Mouse (Mus musculus) c-Kit-negative CD71-positive TER-119-positive erythroid progenitor cells, embryonic 14.5 days (primary cell): ENCODE measurements around the gene Rasa3.

Source experiments
- DNase-seq: peaks from one replicate; pipeline ENCODE4 v3.0.0-alpha.2; 2013; ENCODE audit warnings: low read depth, low spot score

Gene Rasa3

DNA sequence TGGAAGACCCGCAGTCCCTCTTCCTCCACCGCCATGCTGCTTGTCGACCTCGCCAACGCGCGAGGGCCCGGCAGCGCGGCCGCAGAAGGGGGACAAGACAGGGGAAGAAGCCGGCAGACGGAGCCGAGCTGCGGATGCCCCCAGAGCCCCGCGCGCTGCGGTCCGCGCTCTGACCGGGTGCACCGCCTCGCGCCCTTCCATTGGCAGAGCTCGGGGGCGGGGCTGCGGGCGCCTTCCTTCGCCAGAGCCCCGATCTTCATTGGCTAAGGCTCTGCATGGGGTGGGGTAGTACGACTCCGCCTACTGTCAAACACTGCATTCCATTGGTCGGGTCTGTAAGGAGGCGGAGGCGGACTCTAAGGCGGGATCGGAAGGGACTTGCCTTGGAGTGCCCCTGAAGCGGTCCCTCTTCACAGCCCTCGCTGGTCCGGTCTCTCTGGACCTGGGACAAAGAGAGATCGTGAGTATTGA is at the start of gene Rasa3:
Gene Rasa3, minus strand, starts transcription at position 191 of the 471 bp plus-strand sequence.
- peak; percentile 85 for DNase-seq

DNA sequence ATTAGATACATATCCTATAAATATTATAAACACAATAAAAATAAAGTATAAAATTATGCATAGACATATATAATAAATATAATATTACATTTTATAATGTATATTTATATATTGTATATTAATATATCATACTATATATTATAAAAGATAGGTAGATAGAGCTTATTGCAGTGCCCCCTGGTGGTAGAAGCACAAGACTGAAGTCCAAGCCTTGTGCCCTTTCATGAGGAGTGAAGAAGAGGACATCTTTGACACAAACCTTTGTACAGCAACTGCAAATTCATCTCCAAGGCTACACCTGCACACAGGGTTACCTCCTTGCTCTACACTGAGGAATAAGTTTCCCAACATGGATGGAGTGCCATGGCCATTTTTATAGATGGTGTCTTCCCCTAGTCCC is 48.3 kb upstream of the Rasa3 start:
- peak; percentile 19 for DNase-seq

DNA sequence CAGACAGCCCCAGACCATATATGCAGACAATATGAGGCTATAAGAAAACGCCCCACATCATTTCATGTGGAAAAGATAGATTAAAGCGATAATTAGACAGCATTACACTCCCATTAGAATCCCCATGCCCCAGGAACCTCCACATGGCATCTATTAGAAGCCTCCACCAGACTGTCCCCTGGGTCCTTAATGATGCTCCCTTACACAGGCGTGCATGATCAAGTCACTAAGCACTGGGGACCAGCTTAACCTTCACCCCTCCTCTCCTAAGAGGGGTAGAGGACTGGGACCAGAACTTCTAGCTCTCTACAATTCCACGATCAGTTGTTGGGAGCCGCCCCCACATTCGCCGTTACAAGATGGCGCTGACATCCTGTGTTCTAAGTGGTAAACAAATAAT is 41.6 kb upstream of the Rasa3 start:
- no peak for DNase-seq

DNA sequence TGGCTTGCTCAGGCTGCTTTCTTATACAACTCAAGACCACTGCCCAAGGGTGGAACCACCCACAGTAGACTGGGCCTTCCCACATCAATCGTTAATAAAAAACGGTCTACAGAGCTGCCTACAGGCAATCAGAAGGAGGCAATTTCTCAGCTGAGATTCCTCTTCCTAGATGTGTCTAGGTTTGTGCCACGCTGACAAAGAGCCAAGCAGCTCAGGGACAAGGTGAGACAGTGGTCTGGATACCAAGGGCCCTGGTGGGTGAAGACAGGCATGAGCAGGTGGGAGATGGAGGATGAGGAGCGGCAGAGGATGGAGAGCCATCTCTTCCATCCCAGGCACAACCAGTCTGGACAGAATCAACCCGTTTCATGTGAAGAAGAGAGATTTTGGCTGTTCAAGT is 31.1 kb upstream of the Rasa3 start:
- no peak for DNase-seq

DNA sequence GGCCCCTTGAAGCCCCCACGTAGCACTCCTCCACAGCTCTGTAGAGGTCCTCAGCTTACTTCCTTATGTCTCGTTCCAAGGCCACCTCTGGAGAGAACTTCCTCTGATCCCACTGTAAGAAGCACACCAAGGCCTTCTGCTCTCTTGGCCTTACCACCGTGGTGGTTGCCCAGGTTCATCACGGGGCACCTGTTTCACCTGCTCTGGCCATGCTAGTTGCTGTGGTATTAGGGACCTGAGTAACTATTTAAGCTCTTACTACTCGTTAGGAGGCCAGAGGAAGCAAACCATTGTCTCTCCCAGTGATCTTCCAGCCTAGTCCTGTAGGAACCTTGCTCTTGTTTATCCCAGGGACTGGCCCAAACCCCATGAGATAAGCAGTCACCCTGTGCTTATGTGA is 29.5 kb upstream of the Rasa3 start:
- DNase-seq, result no peak

DNA sequence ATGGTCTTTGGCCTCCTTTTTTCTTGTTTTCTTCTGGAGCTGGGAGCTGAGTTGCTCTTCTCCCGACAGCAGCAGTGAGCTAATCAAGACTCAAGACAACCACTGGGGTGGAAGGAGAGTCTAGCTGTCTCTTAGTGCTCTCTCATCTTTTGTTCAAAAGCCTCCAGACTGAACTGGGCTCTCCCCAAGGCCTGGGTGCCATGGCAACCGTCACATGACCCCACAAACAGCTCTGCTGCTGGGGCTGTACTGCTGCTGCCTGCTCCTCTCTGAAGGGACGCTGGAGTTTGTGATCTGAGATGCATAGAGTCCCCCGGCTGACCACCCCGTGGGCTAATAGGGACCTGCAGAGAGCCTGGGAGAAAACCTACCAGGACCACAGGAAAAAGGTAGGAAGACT is 28.3 kb upstream of the Rasa3 start, which contains the start of gene Cfap97d2:
Gene Cfap97d2, plus strand, starts transcription at position 222 of the 400 bp plus-strand sequence.
- no peak for DNase-seq

DNA sequence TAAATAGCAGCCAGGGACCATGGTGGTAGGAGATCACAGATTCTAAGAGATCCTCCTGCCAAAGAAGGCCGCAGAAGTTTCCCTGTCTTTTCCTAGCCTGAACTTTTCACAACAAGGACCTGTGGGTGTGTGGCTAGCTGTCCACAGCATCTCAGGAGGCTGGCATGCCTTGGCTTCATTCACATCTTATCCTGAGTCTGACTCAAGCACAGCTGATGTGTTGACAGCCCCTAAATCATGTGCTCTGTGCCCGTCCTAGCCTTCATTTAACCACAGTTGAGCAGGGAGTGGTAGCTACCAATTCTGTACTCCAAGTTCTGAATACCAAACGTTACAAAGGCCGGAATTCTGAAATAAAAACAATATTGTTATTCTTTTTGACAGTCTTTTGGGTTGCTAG is 26.9 kb upstream of the Rasa3 start:
- DNase-seq, result no peak

DNA sequence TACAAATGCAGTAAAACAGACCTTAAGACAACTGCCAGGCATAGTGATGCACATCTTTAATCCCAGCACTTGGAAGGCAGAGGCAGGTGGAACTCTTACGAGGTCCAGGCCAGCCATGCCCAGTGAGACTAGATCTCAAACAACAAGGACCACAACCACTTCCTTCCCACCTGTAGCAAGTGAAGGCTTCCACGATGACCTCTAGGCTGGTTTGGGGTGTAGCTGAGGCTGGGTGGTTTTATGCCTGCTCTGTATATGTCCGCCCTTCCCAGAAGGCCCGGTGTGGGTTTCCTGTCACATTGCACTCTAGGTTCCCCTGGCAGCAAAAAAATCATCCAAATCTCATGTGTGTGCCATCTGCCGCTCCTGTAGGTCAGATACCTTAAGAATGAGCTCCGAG is 26.4 kb upstream of the Rasa3 start:
- DNase-seq, result no peak

DNA sequence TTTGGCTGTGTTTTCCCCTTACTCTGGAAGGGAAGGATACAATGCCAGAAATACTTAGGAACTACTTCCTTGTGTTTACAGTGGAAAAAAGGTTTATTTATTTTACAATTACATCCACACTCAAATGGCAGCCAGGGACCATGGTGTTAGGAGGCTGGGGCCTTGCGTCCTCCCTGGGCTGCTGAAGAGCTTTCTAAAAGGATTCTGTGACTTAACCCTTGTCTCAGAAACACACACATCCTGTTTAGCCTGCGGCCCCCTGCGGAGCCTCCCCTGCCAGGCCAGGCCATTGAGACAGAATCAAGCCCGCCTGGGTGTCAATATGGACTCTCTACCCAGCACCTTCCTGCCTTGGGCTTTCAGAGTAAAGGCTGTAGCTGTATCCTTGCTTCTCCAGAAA is 25.4 kb upstream of the Rasa3 start:
- DNase-seq, result no peak

DNA sequence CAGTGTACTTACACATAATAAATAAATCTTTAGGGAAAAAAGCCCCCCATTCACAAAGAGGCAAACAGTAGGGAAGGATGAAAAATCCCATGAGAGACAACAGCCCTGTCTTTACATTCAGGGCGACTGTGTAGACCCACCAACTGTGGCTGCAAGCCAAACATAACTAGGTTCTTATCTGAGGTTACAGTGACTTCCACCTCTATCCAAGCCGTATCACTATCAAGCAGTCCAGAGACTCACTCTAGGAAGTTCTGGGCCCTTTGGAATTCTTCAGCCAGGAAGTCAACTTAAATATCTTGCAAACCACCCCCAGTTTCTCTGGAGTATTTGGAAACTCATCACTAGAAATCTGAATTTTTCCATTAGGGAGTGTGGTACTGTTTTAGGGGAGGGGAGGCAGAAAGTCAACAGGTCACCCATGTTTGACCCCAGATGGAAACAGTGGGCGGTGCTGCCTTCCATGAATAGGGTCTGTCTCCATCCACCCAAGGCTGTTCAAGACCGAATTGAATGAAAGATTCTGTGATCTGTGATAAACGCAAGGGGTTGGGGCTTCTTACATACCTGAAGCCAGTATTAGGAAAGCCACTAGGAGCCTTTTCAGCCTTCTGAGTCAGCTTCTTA is 22.0 kb upstream of the Rasa3 start:
- no peak for DNase-seq

DNA sequence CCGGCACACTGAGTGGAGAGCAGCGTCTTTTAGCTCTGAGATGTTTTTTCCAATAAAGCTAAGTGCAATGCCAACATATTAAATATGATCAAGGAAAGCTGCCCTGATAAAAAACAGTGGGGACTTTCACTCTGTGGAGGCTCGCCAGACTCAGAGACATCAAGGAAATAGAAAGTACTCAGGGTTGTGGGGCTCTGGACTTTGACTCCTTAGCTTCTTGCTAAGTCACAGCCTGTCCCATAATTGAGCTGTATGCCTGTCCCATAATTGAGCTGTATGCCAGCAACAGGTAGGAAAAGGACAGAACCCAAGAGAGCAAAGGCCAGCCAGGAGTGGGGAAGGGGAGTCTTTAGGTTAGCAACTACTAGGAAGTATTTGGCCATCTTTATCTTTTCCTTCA is 20.9 kb upstream of the Rasa3 start:
- DNase-seq, result no peak

DNA sequence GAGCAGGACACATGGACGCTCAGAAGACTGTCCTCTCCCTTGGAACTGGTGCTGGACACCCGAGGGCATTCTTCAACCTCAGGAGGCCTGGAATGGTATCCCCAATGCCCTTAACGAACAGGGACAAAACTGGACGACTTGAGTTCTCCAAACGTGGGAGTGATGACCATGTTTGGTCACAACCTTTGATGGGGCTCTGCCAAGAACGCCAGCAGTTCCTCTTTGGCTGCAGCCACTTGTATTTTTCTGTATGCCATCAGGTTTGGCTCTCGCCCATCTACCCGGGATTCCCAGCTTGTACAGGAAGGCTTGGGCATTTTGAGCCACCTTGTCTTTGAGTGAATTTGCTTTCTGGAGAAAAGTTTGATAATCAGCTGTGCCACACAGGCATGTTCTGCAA is 20.3 kb upstream of the Rasa3 start:
- no peak for DNase-seq

DNA sequence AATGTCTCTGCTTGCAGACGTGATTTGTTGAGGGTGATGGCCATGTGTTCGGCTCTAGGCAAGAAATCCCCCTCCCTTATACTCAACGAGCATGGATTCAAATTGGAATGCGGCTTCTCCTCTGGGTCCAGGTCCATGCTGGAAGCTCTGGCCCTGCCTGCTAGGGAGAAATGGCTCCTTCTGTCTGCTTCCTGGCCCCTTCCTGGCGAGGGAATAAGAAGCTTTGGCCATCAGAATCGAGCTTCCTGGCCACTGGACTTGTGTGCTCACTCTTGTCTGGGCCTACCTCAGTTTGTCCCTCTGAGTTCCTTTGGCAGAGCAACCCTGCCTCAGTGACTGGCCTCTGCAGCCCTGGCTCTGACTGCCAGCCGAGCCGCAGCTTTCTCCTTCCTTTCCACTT is 19.8 kb upstream of the Rasa3 start:
- DNase-seq, result no peak

DNA sequence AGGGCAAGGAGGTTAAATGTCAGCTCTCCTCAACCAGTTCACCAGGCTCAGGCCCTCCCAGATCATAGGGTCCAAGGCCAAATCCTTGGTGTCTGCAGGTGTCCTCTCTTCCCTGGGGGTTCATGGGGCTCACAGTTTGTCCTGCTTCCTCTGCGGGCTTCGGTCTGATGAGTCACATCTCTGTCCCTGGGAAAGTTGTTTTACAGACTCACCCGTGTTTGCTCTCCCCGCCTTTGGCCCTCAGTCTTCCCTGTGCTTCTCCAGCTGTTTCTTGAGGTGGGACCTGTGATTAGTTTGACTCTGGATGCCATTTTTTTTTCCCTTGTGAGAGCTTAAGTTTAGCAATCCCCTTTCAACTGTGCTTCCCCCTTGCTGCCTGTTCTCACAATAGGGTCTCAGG is 18.8 kb upstream of the Rasa3 start:
- no peak for DNase-seq

DNA sequence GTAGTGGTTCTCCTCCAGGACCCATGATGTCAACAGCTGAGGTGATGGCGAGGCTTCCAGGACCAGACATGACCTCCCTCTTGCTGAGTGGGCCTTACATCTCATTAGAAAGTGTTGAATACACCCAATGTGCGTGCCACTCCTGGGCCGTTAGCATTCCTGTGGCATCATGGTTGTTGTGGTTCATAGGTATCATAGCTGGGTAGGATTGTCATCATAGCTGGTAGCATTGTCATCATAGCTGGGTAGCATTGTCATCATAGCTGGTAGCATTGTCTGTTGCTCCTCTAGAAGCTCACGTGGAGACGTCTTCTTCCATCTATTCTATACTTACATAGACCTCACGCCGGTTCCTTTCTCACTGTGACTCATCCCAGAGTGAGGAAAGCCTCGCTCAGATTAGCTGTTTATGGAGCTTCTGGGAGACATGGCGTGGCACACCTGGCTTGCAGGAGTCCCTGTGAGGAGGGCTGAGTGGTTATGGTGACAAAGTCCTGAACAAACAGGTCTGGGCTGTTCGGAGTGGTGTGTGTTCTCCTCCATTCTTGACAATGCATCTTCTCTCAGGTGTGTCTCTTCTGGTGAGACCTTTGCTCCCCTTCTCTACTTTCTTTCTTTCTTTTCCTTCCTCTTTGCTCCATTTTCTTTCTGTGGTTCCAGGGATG is 17.9 kb upstream of the Rasa3 start:
- DNase-seq, result no peak

DNA sequence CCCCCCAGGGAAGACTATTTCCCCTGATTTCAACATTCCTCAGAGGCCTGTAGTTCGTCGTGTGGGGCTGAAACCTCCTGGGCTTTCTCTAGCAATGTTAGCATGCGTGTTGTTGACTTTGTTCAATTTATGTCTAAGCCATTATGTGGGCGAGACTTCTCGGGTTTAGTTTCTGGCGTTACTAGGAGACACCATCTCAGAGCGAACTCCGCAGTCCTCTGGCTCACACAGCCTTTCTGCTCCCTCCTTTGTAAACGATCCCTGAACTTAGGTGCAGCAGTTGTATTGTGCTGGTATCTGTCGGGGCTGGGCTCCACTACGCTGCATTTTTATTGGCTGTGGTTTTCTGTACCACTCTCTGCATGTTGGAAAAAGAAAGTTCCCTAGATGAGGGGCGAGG is 17.3 kb upstream of the Rasa3 start:
- DNase-seq, result no peak

DNA sequence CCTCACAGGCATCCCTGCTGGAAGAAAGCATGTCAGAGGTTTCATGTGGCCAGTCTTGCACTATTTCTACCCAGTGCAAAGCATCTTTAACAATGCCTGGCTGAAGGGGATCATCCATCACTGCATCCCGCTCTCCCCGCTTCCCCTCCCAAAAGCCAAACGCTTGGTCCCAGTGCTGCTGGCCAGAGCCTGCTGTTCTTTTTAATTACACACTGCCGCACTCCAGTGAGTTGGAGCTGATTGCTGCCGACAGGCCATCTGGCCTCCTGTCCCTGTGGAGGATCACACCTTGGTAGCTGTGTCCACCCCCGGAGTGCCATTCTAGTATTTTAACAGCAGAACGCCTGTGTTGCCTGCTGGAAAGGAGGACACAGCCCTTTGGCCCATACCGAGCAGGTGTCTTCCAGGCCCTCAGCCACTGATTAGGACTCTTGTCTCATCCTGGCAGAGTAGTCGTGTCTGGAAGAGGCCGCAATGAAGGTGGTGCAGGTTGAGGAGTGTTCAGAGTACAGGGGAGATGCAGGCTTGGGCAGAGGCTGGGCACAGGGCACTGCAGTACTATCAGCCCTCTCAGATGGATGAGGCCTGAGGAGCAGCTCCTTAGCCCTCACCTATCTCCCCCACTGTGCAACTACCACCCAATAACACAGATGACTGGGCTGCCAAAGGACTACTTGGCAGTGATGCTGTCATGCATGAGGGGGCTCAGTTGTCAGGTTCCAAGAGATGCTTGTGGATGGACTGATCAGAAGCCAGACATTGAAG is 15.1 kb upstream of the Rasa3 start:
- DNase-seq, result no peak

DNA sequence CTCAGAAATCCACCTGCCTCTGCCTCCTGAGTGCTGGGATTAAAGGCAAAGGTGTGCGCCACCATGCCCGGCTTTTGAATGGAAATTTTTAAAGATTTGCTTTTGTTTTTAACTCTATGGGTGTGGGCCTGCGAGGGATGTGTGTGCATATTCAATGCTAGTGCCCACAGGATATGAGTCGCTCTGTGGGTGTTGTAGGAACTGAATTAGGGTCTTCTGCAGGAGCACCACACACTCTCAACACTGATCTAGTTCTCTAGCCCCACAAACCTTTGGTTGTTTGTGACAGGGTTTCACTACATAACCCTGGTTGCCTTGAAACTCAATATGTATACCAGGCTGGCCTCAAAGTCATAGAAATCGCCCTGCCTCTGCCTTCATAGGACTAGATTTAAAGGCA is 11.9 kb upstream of the Rasa3 start:
- DNase-seq, result no peak

DNA sequence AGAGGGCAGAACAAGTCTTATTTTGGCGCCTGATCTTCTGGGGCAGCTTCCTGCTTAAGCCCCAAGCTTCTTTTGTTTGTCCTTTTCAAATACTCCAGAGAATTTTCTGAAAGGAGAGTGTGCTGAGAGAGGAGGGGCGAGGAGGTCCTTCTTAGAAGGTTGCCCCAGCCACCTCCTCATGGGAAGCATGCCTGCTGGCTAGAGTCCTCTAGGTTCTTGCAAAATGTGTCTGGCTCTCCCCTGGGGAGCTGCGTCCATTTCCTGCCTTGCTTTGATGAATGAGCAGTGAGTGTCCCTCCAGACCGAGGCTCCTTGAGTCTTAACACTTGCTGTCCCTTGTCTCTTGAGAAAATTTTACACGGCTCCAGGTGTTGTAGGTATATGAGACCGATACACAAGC is 11.1 kb upstream of the Rasa3 start:
- no peak for DNase-seq

DNA sequence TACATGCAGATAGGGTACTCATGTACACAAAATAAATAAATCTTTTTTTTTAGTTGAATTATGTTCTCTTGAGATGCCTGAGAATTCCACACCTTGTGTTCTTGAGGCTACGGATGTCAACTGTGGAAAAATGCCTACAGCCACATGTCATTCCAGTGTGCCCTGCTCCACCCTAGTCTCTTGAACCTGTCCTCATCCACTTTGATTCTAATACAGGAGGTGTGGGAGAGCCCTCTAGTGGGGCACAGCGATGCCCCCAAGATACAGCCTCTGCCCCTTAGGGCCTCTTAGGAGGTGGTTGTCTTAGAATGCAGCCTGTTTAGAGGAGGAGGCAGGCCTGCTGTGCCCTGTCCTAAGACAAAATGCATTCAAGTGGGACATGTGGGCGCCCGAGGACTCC is 10.5 kb upstream of the Rasa3 start:
- no peak for DNase-seq

DNA sequence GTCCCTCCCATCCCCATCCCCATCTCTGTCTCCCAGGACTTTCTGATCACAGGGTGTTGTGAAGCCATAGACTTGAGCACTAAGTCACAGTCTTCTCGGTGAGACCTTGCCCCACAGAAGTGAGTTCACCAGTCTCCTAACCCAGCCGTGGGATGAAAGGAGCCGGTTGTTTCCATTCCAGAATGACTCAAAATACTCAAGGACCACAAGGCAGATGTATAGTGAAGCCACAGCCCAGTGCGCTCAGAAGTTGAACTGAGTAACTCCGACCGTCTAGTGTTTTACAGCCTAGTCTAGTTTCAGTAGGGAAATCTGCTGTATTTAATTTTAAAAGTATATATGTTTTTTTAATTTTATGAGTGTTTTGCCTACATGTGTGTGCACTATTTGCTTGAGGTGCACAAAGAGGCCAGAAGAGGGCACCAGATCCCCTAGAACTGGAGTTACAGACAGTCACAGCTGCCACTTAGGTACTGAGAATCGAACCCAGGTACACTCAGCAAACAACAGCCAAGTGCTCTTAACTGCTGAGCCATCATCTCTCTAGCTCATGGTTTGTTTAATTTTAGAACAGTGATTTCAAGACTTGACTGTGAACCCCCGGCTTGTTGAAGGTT is 9.8 kb upstream of the Rasa3 start:
- no peak for DNase-seq

DNA sequence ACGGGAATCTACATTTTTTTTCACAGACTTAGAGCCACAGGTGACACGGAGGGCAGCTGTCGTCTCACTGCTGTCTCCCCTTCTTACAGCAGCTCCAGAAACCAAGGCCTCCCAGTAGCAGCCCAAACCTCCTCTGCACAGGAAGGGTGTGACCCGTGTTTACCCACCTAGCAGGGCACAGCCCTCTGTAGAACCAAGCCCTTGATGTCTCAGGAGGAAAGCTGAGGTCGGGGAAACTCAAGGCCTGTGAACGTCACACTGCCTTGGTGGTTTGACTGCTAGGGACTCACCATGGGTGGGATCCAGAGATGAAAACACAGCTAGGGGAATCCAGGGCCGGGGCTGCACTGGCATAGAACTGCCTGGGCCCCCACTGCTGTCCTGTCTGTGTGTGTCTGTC is 9.0 kb upstream of the Rasa3 start:
- DNase-seq, result no peak
